Mouse (Mus musculus) forelimb bud, embryonic 11.5 days (tissue): ENCODE results near the gene Inka2.
"Not testable (repeated sequence)": the region's sequence is repeated elsewhere in the genome, so short reads cannot be mapped to it uniquely, and the experiment has no call there.

Experiments used
- DNase-seq: peaks from one replicate; pipeline ENCODE4 v3.0.0-alpha.2; 2012; ENCODE audit warnings: low read depth, low spot score

Inka2 gene

GRCm38 (mm10) chr3:105696387-105697147 lies 7.8 kb upstream of the Inka2 start:
- no peak for DNase-seq

- no peak for DNase-seq
These were observed 7.3 kb upstream of the Inka2 start for GRCm38 (mm10) chr3:105697148-105697441.

DNA sequence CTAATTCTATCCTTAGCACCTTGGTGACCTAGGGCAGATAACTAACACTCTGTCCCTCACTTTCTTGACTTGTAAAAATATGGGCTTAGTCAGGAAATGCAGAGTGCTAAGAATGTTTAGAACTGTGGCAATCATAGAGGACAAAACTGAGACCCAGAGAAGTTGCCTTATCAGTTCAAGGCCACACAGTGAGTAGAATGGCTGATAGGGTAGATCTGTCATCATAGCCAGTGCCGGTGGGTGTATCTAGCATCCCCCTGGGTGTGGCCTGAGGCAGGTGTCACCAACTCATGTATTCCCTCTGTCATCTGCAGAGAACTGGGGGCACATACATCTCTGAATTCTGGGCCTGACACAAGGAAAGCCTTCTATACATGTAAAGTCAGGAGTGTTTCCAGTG lies 6.1 kb upstream of the Inka2 start:
- DNase-seq: no peak

DNA sequence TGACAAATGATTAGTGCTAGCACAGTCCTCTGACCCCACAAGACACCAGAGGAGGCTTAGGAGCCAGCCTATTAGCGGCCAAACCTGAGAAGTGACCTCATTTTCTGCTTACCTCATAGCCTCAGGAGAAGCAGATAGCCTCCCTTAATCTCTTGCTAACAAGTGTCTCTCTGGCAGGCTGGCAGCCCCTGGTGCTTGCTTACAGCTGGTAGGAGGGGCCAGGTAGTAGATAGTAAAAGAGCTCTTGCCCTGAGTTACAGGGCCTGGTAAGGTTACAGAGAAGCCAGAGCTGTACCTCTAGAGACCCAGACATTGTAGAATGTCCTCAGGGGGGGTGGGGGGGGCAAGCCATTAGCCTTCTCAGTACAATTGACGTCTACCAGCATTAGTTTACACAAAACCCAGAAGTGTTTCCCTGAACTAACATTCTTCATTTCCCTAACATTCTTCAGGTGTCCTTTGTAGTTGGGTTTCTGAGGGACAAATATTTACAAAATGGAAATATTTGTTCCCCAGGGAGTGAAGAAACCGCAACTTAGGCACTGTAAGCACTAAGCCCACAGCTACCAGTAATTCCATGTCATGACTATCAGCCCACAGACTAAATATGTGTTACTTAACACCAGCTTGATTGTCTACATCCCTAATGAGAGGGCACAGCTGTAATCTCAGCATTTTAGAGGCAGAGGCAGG lies 5.0 kb upstream of the Inka2 start:
- no peak for DNase-seq

- not testable (repeated sequence) for DNase-seq
These were observed 3.6 kb upstream of the Inka2 start for GRCm38 (mm10) chr3:105700786-105701185.

GRCm38 (mm10) chr3:105701399-105701798 lies 3.0 kb upstream of the Inka2 start:
- no peak for DNase-seq

DNA sequence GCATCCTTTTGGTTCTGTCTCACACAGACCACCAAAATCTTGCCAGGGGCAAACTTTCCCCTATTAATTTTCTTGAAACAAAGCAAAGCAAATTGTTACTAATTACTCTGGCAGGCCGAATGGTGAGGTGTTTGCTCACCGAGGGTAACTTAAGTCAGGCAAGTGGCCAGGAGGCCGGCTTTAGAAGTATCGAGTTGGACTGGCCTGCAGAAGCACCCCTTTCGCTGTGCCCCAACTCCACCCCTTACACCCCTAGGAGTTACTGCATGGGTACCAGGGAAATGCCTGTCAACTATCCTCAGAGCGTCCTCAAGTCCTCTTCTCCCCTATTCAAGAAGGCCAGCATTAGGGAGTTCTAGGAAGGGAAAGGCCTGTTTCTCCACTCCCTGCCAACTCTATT lies 828 bp upstream of the Inka2 start:
- DNase-seq: no peak

DNA sequence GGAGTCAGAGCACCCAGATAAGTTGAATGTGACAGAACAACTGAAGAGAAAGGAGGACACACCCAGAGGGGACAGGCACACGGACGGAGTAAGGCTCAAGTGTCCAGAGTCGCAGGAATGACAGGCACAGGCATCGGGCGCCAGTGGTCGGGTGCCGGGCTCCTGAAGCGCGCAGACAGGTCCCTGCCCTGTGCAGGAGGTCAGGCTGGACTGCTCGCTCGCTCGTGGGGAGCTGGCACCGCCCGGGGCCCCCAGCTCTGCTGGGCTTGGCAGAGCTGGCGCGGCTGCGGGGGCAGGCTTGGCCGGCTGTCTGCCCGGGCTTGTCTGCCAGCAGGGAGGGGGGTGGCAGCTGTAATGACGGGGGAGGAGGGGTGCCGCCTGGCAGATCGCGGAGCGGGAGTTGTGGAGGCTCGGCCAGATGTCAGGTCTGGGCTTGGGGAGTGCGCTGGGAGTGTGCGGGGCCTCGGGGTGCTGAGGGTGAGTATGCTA lies 706 bp downstream of the Inka2 start:
- no peak for DNase-seq

DNA sequence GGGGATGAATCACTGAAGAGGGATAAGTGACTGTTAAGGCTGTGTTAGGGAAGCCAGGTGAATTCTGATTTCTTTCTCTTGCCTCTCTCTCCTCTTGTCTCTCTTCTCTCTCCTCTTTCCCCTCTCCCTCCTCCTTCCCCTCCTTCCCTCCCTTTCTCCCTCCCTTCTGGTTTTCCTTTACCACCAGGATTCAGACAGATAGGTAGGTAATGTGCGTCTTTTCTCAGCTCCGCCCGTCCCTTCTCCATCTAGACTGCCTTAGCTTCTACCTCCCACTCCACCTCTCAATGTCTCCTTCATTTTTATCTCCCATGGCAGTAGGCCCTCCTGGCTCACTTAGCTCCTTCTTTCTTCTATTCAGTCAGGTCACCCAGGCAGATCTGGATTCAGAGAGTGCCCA lies 1.2 kb downstream of the Inka2 start:
- DNase-seq: no peak

GRCm38 (mm10) chr3:105706366-105707020 lies 2.1 kb downstream of the Inka2 start:
- no peak for DNase-seq

DNA sequence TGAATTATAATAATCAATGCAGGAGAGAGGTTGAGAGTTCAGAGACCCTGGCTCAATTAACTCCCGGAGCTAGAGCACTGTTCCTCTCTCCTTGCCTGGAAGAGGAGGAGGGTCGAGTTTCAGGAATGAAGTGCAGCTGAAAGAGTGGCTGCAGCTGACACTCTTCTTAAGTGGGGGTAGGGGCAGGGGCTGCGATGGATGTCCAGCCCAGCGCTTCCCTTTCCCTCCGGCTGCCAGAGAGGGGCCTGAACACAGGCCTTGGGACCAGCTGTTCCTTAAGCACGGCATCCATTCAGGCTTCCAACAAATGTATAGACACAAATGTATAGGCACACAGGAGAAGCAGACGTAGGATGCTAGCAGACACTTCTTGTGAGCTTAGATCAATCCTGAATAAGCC lies 3.2 kb downstream of the Inka2 start:
- no peak for DNase-seq

DNA sequence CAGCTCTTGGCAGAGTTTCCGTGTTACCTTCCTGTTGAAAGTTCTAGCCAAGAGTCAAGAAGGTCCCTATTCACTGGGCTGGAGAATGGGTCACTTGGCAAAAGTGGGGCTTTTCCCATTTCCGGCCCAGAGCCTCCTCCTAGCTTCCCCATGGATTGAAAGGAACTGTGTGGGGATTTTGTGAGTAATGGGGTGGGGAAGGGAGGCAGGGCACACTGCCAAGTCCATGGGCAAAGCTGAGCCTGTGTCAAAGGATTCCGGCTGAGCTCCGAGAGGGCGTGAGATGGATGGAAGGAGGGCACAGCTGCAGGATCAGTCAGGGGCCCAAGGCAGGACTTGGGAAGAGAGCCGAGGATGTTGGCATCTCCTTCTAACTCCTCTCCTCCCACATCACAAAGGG lies 5.8 kb downstream of the Inka2 start:
- no peak for DNase-seq

DNA sequence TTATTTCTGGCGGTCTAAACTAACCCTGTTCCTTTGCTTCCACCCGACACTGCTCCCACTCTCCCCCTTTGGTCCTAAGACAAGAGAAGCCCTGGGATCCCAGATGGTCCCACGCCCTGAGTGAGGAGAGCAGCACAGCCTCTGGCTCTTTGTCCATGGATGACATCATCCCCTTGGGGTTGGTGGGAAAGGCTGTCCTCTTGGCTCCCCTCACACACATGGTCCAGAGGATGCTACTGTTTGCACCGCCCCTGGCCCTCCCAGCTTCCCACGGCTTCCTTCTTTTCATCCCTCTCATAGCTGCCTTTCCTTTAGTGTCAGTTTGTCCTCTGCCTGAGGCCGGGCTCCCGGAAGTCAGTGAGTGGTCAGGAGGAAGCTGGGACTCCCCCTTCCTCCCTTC lies 7.3 kb downstream of the Inka2 start:
- no peak for DNase-seq

DNA sequence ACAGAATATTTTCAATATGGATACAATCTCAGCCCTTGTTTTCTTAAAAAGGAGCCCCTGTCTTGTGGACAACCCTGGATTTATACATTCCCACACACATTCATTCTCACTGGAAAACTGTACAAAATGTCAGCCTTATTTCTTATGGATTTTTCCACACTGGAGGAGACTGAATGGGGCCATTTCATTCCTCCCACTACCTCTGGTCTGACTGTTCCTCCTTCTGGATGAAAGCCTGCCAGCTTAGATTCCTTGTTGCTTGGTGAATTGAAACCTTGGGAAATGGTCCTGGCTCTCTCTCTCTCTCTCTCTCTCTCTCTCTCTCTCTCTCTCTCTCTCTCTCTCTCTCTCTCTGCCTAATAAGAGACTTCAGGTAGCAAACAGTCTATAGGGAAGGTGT lies 8.4 kb downstream of the Inka2 start:
- DNase-seq: no peak

DNA sequence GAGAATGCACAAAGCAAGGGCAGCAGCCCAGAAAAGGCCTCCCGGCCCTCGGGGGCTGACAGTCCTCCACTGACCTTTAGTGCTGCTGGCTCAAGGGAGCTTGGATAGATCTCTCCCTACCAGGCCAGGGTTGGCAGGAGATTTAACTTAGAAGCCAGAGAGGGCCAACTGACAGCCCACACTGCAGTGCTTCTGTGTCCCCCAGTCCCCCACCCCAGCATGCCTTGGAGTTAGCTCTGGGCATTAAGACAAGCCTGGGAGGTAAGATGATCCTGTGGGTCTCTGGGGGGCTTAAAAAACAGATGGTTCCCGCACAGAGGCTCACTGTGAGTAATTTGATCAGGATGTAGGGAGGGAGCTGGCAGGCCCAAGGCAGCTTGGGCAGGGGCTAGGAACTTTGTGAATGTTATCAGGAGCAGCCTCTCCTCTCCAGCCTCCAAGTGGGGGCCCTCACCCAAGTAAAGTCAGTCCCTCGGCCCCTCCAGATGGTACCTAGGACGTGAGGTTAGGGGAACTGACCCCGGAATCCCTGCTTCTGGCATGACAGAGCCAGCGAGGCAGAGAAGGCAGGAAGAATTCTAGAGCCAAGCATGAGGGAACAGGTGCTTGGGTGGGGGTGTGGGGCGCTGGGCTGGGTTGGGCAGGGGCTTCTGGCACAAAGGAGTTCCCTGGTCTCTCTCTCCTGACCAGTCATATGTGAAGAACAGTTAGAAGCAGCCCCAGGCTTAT lies 9.9 kb downstream of the Inka2 start:
- DNase-seq: peak; percentile 62

DNA sequence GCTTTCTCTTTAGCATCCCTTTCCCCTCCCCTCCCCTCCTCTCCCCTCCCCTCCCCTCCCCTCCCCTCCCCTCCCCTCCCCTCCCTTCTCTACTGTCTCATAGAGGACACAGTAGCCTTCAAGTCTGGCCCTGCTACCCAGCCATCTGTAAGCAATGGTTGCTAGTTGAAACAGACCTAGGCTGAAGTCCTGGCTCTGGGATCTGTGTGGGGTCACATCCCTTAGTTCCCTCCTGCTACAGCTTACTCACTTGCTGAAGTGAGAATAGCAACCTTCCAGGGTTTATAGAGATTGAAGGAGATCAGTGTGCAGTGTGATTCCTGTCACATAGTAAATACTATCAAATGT lies 10.4 kb downstream of the Inka2 start:
- DNase-seq: no peak

DNA sequence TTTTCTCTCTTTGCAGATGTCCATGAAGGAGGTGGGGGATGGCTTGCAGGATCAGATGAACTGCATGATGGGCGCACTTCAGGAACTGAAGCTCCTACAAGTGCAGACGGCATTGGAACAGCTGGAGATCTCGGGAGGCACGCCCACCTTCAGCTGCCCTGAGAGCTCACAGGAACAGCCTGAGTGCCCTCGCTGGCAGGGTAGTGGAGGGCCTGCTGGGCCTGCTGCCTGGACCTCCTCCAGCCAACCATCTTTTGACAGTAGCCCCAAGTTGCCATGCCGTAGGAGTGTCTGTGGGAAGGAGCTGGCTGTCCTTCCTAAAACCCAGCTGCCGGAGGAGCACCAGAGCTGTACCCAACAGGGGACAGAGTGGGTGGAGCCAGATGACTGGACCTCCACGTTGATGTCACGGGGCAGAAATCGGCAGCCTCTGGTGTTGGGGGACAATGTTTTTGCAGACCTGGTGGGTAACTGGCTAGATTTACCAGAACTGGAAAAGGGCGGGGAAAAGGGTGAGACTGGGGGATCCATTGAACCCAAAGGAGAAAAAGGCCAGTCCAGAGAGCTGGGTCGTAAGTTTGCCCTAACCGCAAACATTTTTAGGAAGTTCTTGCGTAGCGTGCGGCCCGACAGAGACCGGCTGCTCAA lies 12.1 kb downstream of the Inka2 start:
- DNase-seq: no peak

GRCm38 (mm10) chr3:105717856-105718555 lies 13.6 kb downstream of the Inka2 start:
- peak; percentile 24 for DNase-seq

- no peak for DNase-seq
These were observed 14.3 kb downstream of the Inka2 start for GRCm38 (mm10) chr3:105718746-105719145.

DNA sequence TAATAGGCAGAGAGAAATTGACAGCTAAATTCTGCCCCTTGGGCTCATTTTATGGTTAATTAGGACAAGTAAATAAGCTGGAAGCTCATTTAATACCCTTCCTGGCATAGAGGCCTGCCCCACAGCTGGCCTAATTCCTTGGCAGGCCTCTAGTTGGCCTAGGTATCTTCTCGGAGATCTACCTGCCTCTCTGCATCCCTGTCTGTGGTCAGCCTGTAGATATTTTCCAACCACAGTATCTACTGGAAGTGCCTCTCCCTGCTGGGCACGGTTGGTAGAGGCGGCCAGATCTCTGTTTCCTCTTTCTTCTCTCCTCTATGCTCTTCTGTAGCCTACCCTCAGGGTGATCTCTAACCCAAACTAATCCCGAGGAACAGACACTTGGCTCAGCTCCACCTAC lies 15.6 kb downstream of the Inka2 start:
- DNase-seq: no peak

GRCm38 (mm10) chr3:105720514-105720913 lies 16.1 kb downstream of the Inka2 start:
- no peak for DNase-seq
